Mouse (Mus musculus) CD8-positive naive resting alpha-beta T cell, adult 2 months (primary cell): ENCODE data around the gene Cacna2d3.

Experiments used
- DNase-seq, 2 experiments: peaks; one replicate each; pipeline ENCODE4 v3.0.0; 2022; ENCODE audit warnings: low read depth in 2 of 2, low spot score in 2 of 2

The Cacna2d3 gene

DNA sequence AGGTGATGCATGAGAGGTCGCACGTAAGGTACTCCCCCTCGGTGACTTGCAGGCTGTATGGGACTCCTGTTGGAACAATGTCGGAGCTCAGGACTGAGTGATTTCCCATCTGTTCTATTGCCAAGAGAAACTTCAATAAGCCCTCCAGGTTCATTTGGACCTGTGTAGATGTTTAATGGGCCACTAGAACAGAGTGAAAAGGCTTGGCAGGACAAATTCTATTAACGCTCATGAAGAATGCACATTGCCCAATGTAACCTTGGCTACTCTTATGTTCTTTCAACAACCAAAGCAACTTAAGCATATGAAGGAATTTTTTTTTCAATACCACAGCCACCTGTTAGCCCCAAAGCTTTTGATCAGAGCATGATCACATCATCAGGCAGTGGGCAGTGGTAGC is 451.1 kb downstream of the Cacna2d3 start:
- DNase-seq, result no peak

DNA sequence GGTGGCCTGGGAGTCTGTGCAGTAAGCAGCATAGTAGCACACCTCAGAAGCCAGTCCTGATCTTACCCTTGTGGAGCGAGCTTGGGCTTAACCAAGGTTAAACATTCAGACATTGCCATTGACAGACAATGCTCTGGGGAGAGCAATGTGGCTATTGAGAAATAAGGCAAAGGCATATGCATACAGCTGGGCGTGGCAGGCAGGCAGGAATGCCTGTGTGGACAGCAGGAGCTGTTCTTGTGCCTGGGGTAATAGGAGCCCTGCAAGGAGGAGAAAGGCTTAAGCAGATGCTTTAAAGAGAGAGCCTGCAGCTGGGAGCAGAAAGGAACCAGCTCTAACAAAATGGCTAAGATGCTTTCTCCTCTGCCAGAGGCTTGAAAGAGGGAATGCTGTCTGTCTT is 451.8 kb downstream of the Cacna2d3 start:
- no peak for DNase-seq

- DNase-seq, result no peak
Observed at GRCm38 (mm10) chr14:29268609-29269008, 453.1 kb downstream of the Cacna2d3 start.

- no peak for DNase-seq
Observed at GRCm38 (mm10) chr14:29267233-29267874, 454.3 kb downstream of the Cacna2d3 start.

DNA sequence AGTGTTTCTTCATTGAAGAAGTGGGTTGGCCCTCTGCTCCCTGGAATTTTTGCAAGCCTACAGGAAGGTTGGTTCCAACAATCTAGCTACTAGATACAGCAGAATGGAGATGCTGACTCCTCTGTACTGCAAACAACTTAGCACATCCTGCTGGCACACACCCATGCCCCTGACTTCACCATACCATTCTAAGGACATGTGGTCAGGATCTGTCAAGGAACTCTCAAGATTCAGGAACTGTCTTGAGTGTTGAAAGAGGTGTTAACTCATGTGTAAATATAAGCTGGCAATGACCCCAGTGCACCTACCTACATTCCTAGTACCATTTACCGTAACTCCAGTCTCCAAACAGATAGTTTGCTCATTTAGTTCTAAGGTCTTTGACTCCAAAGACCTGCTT is 461.0 kb downstream of the Cacna2d3 start:
- no peak for DNase-seq

- DNase-seq, result no peak
Observed at GRCm38 (mm10) chr14:29243516-29243915, 478.1 kb downstream of the Cacna2d3 start.

DNA sequence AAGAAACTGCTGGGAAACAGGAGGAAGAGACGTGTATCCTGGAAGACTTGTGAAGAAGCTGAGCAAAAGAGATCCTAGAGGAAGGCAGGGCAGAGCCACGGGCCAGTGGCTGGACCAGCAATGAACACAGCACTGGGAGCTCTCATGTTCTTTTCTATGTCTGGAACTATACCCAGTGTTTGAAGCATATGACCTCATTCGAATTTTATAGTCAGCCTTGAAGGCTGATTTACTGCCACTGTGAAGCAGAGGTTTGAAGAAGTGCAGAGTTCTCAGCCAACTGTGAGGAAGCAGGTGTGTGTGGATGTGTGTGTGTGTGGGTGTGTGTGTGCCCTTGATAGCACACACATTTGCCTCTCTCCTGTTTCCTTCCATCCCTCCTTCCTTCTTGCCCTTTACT is 483.2 kb downstream of the Cacna2d3 start:
- DNase-seq, result no peak

GRCm38 (mm10) chr14:29228976-29229716 is 492.5 kb downstream of the Cacna2d3 start:
- DNase-seq, result no peak

GRCm38 (mm10) chr14:29228471-29228870 is 493.2 kb downstream of the Cacna2d3 start:
- DNase-seq, result no peak

DNA sequence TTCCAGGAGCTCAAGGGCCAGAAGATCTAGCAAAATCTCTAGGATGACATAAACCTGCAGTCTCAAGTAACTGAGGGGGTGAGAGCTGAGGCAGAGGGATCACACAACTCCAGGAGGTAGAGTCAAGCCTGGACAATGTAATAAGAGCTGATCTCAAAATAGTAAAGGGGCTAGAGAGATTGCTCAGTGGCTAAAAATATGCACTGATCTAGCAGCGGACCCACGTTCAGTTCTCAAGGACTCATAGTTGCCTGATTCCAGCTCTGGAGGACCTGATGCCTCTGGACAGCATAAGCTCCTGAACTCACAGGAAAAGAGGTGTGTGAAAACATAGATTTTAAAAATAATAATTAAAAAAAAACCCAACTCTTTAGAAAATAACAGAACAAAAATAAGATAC is 493.7 kb downstream of the Cacna2d3 start:
- no peak for DNase-seq

DNA sequence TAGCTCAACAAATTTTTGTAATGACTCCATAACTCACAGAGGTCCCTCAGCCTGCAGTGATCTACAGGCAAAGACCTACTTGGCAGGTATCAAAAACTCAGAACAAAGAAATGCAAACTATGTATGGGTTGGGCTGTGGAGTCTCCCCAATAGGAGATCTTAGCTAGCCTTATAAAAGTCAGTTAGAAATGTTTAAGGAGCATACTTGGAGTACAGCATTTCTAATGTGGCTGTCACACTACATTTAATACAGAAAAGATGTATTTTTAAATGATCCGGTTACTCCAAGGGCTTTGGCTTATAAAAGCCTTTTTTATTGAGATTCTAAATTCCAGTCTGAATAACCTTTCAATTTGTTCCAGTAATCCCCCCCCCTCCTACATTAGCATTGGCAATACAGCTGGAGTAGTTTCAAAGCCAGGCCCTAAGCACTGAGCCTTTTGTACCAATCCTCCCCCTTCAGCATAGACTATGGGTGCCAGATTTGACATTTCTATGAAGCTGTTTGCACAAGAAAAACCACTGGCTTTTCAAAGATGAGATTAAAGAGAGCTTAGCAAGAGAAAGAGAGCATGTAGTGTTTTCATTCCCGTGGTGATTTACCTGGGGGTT is 495.8 kb downstream of the Cacna2d3 start:
- no peak for DNase-seq

DNA sequence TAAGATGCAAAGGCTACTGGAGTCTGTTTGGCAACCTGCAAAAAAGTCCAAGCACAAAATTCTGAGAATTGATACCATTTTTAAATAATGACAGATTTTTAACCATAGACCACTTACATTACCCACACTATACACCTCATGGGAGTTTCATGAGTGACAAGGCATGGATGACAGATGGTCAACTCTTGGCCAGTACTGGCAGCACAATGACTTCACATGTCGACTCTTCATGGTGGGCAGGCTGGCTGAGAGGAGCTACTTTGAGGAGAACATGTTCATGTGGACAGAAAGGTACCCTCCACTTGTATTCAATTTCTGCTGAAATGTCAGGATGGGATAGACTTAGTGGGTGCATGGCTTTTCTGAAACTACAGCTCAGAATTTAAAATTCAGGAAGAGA is 498.7 kb downstream of the Cacna2d3 start:
- DNase-seq, result no peak

- no peak for DNase-seq
Observed at GRCm38 (mm10) chr14:29222191-29222882, 499.3 kb downstream of the Cacna2d3 start.

GRCm38 (mm10) chr14:29216106-29216505 is 505.6 kb downstream of the Cacna2d3 start:
- no peak for DNase-seq

- no peak for DNase-seq
Observed at GRCm38 (mm10) chr14:29204967-29205268, 516.7 kb downstream of the Cacna2d3 start.

DNA sequence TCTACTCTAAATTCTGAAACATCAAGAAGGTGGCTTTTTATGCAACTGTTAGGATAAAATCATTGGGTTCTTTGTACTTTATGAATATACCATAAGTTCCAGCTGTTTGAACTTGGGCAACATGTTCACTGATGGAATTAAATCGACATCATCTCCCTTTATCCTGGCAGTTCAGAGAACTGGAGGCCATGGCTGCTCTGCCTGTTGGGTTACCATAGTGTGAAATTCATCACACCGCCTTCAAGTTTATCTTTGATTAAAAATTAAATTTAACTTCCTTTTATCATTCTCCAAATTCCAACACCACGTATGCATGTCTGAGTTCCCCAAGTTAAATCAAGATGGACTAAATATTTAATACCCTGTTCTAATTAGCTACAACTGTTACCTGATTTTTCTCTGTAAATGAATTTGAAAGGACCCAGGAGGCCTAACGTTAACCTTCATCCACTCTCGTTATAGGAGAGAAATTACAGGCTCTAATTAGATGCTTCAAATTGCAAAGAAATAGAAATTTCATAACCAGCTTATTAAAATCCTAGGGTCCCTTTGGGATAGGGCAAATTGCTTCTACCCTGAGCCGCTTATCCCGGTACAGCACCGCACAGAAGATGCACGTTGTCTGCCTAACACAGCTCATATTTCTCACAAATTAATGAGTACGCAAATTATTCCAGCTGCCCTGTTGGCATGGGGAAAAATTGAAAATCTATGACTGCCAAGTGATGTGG is 517.3 kb downstream of the Cacna2d3 start:
- no peak for DNase-seq

- no peak for DNase-seq
Observed at GRCm38 (mm10) chr14:29196171-29196570, 525.5 kb downstream of the Cacna2d3 start.

GRCm38 (mm10) chr14:29191426-29191825 is 530.2 kb downstream of the Cacna2d3 start:
- no peak for DNase-seq

GRCm38 (mm10) chr14:29183730-29184129 is 537.9 kb downstream of the Cacna2d3 start:
- no peak for DNase-seq

DNA sequence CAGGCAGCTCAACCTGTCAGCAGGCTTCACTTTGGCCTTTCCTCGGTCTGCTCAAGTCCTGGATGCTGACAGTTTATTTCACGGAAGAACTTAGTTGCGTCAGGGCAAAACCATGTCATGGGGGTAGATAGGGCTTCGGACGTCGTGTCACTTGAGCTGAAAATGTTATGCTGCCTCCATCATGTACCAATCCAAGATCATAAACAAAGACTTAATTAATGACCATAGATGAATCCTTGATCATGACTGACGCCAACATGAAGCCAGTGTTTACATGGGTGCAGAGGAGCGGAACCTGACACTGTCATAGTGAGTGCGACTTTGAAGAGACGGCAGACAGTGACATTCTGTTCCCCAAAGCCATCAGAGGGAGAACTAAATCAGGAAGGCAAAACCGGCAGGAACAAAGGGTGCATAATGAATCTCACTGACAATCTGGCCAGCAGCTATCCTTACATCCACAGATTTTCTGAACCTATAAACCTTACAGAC is 542.2 kb downstream of the Cacna2d3 start:
- no peak for DNase-seq
